Mouse (Mus musculus) layer of hippocampus, postnatal 25 days (tissue): ENCODE measurements at regions not wholly inside any gene's neighbourhood (a gene's known extent, or its start where the extent isn't known, plus 50 kb on each side); places are given as distances from the start of the nearest gene placed in this dataset.

ENCODE experiments used
- DNase-seq, 2 experiments: peaks; one replicate each; pipeline ENCODE4 v3.0.0; 2022; ENCODE audit warnings: mixed read lengths in 2 of 2, low spot score in 1 of 2; ENCODE audit errors: extremely low spot score in 1 of 2

- DNase-seq = no peak
Measured at GRCm38 (mm10) chr19:52878812-52879502, 161.1 kb downstream of the Xpnpep1 start.

- no peak for DNase-seq
Measured at GRCm38 (mm10) chr19:52866635-52867034, 173.4 kb downstream of the Xpnpep1 start.

GRCm38 (mm10) chr19:52861576-52861975, 178.4 kb downstream of the Xpnpep1 start:
- no peak for DNase-seq

DNA sequence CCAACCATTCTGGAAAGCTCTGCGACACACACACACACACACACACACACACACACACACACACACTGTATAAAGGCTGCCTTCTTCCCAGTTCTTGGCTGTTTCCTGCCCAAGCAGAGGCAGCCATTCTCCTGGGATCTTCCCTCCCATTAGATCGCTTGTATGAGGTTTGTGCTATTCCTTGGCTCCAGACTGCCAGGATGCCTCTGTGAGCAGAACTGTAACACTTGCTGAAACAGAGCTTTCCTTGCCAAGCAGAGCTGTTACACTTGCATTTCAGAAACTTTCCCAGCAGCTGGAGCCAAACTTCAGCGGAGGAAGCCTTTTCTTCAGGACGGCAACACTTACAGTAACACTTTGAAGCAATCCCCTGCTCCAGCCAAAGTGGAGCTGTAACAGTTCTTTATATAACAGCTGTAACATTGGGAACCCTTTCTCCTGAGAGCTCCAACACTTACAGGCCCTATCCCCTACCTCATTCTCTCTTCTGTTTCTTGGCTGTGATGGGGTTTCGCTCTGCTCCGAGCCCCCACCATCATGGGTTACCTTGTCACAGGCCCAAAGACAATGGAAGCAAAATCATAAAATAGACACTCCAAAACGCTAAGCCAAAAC, 185.8 kb downstream of the Xpnpep1 start:
- no peak for DNase-seq

DNA sequence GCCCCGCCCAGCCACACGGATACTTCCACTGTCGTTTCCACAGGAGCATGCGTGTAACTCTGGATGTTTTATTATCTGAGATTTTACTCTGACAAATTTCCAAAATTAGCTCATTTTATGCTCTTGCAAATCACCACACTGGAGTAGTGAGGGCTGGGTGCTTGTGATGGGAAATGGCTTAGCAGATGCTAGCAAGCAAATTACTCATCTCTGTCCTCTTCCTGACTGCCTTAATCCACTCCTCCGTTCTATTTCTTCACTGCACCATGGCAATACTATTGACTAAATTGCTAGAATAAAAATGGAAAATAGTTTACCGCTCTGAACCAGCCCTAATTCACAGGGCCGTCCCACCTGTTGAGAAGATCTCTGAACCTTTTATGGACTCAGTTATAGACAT, 223.8 kb downstream of the Xpnpep1 start:
- no peak for DNase-seq

DNA sequence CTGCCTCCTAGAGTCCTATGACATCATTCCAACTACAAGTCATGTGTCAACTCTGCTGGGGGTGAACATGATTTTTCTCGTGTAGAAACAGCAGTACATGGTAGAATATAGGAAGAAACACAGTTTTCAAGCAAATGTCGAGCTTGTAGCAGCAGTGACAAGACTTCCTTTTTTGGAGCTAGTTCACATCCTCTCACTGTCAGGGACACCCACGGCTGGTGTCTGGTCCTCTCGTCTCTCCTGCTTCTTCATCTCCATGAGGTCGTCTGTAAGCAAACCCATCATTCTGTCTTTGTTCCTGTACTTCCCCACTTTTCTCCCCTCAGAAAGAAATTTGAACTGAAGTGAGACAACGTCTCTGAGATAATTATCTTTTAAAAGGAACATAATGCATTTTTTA, 228.0 kb downstream of the Xpnpep1 start:
- DNase-seq = no peak

DNA sequence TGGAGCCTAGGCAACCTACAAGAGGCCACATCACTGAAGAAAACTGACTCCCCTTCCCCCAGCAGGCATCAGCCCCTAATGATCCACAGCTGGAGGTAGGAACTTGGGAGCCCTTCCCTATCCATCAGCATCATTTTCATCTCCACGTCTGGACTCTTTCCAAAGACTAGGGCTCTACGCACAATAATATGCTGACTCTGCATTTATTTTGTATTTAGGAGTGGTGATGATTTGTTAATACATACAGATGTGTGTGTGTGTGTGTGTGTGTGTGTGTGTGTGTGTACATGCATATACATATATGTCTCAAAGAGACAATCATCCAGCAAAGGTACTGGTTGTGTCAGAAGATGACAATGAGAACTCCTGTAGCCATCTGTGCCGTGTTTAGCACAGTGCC, 251.2 kb downstream of the Xpnpep1 start:
- no peak for DNase-seq

DNA sequence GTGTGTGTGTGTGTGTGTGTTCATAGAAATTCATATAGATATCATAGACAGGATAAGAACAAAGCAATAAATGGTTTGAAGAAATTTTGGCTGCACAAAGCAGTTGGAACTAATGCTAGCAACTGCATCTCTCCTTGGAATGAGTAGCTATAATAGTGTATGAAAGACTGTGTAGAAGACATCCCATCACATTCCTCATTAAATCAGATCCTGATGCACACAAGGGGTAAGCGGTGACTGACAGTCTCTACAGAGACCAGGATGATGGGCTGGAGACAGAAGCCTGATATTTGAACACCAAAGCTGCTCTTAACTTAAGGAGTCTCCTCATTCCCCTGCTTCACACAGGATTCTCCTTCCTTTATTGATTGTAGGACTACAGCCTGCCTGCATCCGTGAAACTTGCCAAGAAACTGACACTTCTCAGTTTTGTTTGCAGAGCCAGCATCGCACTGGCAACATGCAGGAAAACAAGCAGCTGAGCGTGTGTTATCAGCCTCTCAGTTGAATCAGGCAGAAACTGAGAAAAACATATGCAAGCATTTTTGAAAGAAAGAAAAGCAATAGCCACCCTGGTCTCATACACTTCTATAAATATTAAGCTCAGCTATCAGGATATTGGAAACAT, 271.1 kb downstream of the Xpnpep1 start:
- no peak for DNase-seq

GRCm38 (mm10) chr19:52768117-52768516, 271.9 kb downstream of the Xpnpep1 start:
- DNase-seq = no peak

DNA sequence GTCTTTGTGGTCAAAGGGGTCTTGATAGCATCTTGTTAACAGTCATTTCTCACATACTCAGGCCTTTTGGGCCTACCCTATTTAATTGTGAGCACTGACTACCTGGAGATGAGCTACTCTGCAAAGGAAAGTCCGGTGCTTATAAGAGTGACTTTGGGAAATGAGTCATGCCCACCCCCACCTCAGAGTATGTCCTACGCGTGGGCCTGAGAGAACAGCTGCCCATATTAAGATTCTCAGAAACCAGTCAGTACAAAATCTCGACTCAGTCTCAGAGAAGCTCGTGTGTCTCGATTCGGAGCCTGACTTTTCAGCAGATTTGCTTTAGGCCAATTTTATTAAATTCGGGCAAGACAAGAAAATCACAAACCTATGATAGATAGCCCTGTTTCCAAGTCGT, 301.1 kb downstream of the Xpnpep1 start:
- DNase-seq = no peak

- peak in 1 of 2 experiments; percentile 19 for DNase-seq
Measured at GRCm38 (mm10) chr19:52721776-52722175, 318.2 kb downstream of the Xpnpep1 start.

- no peak for DNase-seq
Measured at GRCm38 (mm10) chr19:52715359-52715758, 324.7 kb downstream of the Xpnpep1 start.

GRCm38 (mm10) chr19:52707679-52708078, 332.3 kb downstream of the Xpnpep1 start:
- DNase-seq = no peak

- no peak for DNase-seq
Measured at GRCm38 (mm10) chr19:52661009-52661408, 379.0 kb downstream of the Xpnpep1 start.

- peak; percentile 30 to 40 for DNase-seq
Measured at GRCm38 (mm10) chr19:52647066-52648046, 383.3 kb downstream of the Ins1 start.

DNA sequence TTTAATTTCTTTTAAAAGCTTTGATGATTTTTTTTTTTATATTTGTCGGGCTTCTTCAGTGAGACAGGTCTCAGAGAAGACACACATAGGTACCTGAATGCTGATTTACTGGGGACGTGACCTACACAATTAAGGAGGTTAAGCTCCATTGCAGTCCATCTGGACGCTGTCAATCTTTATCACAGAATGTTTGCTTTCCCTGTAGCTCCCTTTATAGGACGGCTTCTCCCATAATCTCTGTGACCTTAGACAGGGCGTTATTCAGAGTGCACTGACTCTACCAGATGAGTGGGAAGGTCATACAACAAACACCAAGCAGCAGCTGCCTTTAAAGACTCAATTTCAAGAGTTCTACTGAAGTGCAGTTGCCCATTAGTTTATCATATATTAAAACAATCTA, 376.1 kb downstream of the Ins1 start:
- no peak for DNase-seq

DNA sequence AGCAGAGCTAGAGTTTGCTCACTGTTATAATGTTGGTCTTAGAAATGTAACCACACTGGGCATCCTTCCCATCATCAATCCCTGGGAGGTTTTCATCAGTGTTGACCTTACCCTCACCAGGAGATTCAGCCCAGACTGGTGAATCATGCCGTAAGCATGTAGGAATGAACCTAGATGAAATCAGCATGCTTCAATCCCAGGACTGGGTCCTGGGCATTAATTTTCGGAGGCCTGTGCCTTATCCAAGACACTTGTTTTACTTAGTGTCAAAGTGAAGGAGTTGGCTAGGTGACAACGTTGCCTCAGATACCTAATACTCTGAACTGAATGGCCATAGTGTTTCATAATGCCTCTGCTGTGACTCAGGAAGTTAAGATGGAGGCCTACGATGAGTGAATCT, 368.4 kb downstream of the Ins1 start:
- DNase-seq = no peak

DNA sequence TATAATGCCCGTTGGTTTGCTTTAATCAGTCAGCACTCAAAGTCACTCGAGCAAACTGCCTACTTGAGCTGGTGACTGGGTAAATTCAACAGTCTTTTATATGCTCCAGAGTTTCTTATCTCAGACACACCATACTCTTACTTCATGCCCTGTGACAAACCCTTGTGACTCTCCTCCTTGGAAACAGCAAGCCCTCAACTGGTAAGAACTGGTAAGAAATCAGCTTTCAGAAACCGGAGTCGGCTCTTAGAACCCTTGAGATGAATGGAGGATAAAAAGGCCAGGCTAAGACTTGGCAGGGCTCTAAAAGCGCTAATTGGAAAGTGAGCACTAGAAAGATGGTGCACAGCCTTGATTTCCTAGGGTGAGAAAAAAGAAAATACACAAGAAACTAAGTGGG, 360.2 kb downstream of the Ins1 start:
- DNase-seq = no peak

DNA sequence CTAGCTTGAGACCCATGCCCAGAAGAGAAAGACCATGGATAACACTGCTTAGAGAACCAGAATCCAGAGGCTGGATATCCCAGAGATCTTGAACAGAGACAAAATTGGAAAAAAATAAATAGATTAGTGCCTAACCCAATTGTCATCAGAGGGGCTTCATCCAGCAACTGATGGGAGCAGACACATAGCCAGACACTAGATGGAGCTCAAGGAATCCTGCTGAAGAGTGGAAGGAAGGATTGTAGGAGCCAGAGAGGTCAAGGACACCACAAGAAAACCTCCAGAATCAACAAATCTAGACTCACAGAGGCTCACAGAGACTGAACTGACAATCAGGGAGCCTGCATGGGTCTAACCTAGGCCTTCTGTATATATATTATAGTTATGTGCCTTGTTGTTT, 359.4 kb downstream of the Ins1 start:
- no peak for DNase-seq

DNA sequence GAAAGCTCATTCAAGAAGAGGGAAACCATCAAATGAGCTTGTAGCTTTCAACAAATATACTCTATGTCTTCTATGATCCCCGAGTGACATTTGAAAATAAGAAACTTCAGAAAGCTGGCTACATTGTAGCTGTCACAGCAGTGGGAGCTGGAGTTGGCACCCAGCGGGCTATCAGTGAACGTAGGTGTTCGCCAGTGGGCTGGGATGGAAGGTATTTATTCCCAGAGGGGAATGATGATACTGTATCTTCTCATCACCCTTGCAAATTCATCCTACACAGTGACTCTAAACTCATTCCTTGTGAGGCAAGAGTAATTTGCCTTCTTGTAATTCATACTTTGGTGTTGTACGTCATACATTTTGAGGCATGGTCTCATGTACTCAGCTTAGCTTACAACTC, 349.3 kb downstream of the Ins1 start:
- DNase-seq = no peak

DNA sequence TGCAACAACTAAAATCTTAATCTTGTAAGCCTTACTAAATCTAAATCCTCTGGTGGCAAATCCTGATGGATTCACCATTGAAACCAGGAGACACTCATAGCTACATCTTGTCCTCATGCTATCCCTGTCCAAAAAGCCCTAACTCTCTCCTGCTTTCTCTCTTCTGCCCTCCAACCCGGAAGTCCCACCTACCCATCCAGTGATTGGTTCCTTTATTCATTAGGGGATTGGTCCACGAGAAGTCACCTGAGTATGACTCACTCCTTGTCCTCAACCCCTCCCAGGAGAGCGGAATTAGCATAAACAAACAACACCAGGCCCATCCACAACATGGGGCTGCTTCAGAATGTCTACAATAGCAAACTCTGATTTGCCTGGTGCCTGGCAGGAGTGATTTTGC, 342.8 kb downstream of the Ins1 start:
- no peak for DNase-seq
